In the genomic region with DNA sequence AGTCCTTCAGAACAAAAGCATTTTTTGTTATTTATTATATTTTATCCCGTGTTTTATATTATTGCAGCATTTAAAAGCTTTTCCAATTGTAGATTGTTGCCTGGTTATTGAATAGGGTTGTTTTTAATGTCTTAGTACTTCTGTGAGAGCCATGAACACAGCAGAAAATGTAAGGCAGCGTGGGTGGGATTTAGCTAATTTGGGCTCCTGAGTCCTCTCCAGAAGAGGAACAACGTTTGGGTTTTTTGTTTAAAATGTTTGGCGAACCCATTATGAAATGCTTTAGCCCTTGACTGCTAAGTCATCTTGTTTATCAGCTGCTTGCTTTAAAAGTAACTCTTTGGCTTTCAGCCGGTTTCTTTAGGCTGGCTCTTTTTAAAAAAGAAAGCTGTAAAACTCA, we compare ENCODE assay signal across 8 mouse cellular contexts. TPM values are rescaled to one million over a fixed set of nuclear protein-coding genes. Genes with fewer than 3 reads are reported as not detected.
DNase-seq lines count a peak whose midpoint lies in the region; ATAC-seq and TF ChIP-seq lines count a peak whose summit lies in the region.

No protein-coding gene starts in this region.

- no peak overlapping the region for H3K27ac ChIP-seq in embryonic facial prominence, embryonic 11.5 days (replicated peaks; ENCODE audit: low read depth, low read length)
- H3K27ac ChIP-seq in hindbrain, postnatal 0 days = no peak overlapping the region
- no peak overlapping the region for H3K27ac ChIP-seq in midbrain, embryonic 14.5 days (replicated peaks; ENCODE audit: low read depth, low read length)

- no peaks in the 10 kb centered on the region for H3K9me3 ChIP-seq in embryonic facial prominence, embryonic 11.5 days (replicated peaks; ENCODE audit: control insufficient read depth, low read length)
- no peaks in the 10 kb centered on the region for H3K9me3 ChIP-seq in hindbrain, postnatal 0 days (ENCODE audit: low read length)
- no peaks in the 10 kb centered on the region for H3K9me3 ChIP-seq in midbrain, embryonic 14.5 days (ENCODE audit: control insufficient read depth, low read length)

- H3K4me3 ChIP-seq in embryonic facial prominence, embryonic 11.5 days (ENCODE audit: low read depth, low read length) = peak overlapping the region; percentile 66
- peak overlapping the region; percentile 56 for H3K4me3 ChIP-seq in hindbrain, postnatal 0 days (ENCODE audit: low read length)
- H3K4me3 ChIP-seq in midbrain, embryonic 14.5 days (replicated peaks; ENCODE audit: low read depth, low read length) = peak overlapping the region; percentile 56

- H3K9ac ChIP-seq in embryonic facial prominence, embryonic 11.5 days (replicated peaks; ENCODE audit: low read length) = no peak overlapping the region
- H3K9ac ChIP-seq in hindbrain, postnatal 0 days (replicated peaks; ENCODE audit: low read length) = peak overlapping the region; percentile 82
- peak overlapping the region; percentile 76 for H3K9ac ChIP-seq in midbrain, embryonic 14.5 days (replicated peaks; ENCODE audit: low read length)

- H3K36me3 ChIP-seq in embryonic facial prominence, embryonic 11.5 days (replicated peaks; ENCODE audit: control insufficient read depth, insufficient read depth, low read depth, low read length) = no peaks in the 10 kb centered on the region
- H3K36me3 ChIP-seq in hindbrain, postnatal 0 days (ENCODE audit: insufficient read depth, low read length) = no peaks in the 10 kb centered on the region
- H3K36me3 ChIP-seq in midbrain, embryonic 14.5 days (ENCODE audit: control insufficient read depth, insufficient read depth, low read length) = 0 out of 2 replicates have a peak, but pooled peaks cover 7% of the 10 kb centered on the region

- no peak for TF ChIP-seq CTCF in hindbrain, postnatal 0 days (IDR thresholded peaks at IDR 0.05; ENCODE audit: low read depth)

- ATAC-seq in embryonic facial prominence, embryonic 11.5 days (replicated peaks; ENCODE audit: insufficient number of reproducible peaks, low FRiP score, low TSS enrichment, low read depth) = no peak
- no peak for ATAC-seq in hindbrain, postnatal 0 days
- no peak for ATAC-seq in midbrain, embryonic 14.5 days (ENCODE audit: low FRiP score, low TSS enrichment)

- WGBS in embryonic facial prominence, embryonic 11.5 days = 23% methylated on average over 5 of the region's 5 CpGs
- WGBS in hindbrain, postnatal 0 days = 21% methylated on average over 5 of the region's 5 CpGs
- 18% methylated on average over 5 of the region's 5 CpGs for WGBS in midbrain, embryonic 14.5 days

- DNase-seq in left cerebral cortex, adult 18-20 months (ENCODE audit: low spot score in 2 of 2) = peak; percentile 10 to 14
- DNase-seq in left cerebral cortex, postnatal 4 days = no peak
- DNase-seq in embryonic facial prominence, embryonic 11.5 days (ENCODE audit: low spot score) = no peak
- DNase-seq in hindbrain, postnatal 0 days (ENCODE audit: low spot score) = no peak
- DNase-seq in midbrain, embryonic 14.5 days = no peak
- no peak for DNase-seq in thymus, postnatal 4 days
- no peak for DNase-seq in cerebellum, adult 9-11 months
- no peak for DNase-seq in adrenal gland, postnatal 4 days (ENCODE audit: low spot score in 2 of 2)

- no peaks in the 10 kb centered on the region for H3K4me1 ChIP-seq in embryonic facial prominence, embryonic 11.5 days (ENCODE audit: control insufficient read depth, insufficient read depth, low read length)
- H3K4me1 ChIP-seq in hindbrain, postnatal 0 days (ENCODE audit: insufficient read depth, low read length) = no peaks in the 10 kb centered on the region
- H3K4me1 ChIP-seq in midbrain, embryonic 14.5 days (ENCODE audit: control insufficient read depth, insufficient read depth, low read length) = 0 out of 2 replicates have a peak, but pooled peaks cover 4% of the 10 kb centered on the region

- intact Hi-C loops in left cerebral cortex, postnatal 4 days (cut with DNase I) = no loop called here

- H3K4me2 ChIP-seq in embryonic facial prominence, embryonic 11.5 days (ENCODE audit: low read depth, low read length) = peak overlapping the region; percentile 48
- peak overlapping the region; percentile 60 for H3K4me2 ChIP-seq in hindbrain, postnatal 0 days (ENCODE audit: low read depth, low read length)
- peak overlapping the region; percentile 68 for H3K4me2 ChIP-seq in midbrain, embryonic 14.5 days (ENCODE audit: low read length)

- H3K27me3 ChIP-seq in embryonic facial prominence, embryonic 11.5 days (ENCODE audit: control insufficient read depth, insufficient read depth, low read length) = 0 out of 2 replicates have a peak, but pooled peaks cover 2% of the 10 kb centered on the region
- H3K27me3 ChIP-seq in hindbrain, postnatal 0 days (ENCODE audit: insufficient read depth, low read length) = no peaks in the 10 kb centered on the region
- H3K27me3 ChIP-seq in midbrain, embryonic 14.5 days (ENCODE audit: control insufficient read depth, insufficient read depth, low read length) = no peaks in the 10 kb centered on the region

RNA-seq across cellular contexts. Expression of a gene that starts 2.2 kb away (rescaled TPM):
- total RNA-seq in left cerebral cortex, adult 18-20 months (2021) = 100 to 1,000 TPM; 212 to 218 TPM
- total RNA-seq in left cerebral cortex, postnatal 4 days (2021) = 100 to 1,000 TPM; 211 to 228 TPM
- polyA plus RNA-seq in embryonic facial prominence, embryonic 11.5 days (2014; fragmentation: Nextera tagmentation; extraction: Ambion mirVana) = 225 and 231 TPM in 2 replicates
- total RNA-seq in hindbrain, postnatal 0 days (2014; rRNA removed) = 118 and 130 TPM in 2 replicates
- polyA plus RNA-seq in hindbrain, postnatal 0 days (2015; fragmentation: Nextera tagmentation; extraction: Ambion mirVana) = 88.6 and 99.7 TPM in 2 replicates
- 261 and 292 TPM in 2 replicates for polyA plus RNA-seq in midbrain, embryonic 14.5 days (2014; fragmentation: Nextera tagmentation; extraction: Ambion mirVana)
- 100 to 1,000 TPM; 250 to 275 TPM for total RNA-seq in adrenal gland, postnatal 4 days (2021)

Comparison
In these comparisons a context has a peak if more than half of its experiments do, and no peak if none do; other contexts are left out.
1. DNase-seq: peak in left cerebral cortex, adult 18-20 months (2 of 2); none in left cerebral cortex, postnatal 4 days (single experiment), embryonic facial prominence, embryonic 11.5 days (single experiment), hindbrain, postnatal 0 days (single experiment), midbrain, embryonic 14.5 days (single experiment), thymus, postnatal 4 days (single experiment), cerebellum, adult 9-11 months (single experiment) and adrenal gland, postnatal 4 days (0 of 2).
2. Peak in every context shown above with its lines, with median percentiles within 50 percentile points of each other: H3K4me2 ChIP-seq and H3K4me3 ChIP-seq.